Mouse (Mus musculus) cerebellum, adult 11 months (tissue): ENCODE data around the gene Appl1.

Source experiments
- DNase-seq: peaks from one replicate; pipeline ENCODE4 v3.0.0; 2022

The Appl1 gene

DNA sequence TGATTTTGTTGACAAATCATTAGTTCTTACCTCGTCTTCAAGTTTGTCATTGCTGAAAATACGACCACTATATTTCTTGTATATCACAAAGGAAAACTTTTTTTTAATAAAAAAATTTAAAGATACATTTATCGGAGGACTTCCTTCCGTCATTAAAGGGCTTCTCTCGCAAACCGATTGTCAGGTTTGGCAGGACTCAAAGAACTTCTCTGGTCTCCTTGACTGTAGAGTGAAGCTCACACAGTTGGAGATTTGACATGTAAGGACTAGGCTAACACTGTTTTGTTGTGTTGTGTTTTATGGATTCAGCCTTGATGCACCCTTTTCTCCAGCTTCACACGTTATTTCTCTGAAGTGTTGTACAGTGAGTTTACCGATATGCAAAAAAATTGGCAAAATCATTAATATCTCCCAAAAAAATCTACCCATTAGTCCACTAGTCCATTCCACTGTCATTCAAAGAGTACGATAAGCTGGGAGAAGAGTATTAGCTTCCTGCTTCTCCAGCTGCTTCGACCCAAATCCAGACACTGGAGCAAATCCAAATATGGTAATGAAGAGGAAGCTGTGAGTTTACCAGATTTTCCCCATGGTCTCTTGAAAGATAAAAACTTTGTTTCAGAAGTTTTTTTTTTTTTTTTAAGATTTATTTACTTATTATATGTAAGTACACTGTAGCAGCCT lies at the start of gene Appl1:
Gene Appl1 (minus strand): TSS at position 127 of the 684 bp plus-strand sequence.
- DNase-seq, result no peak

DNA sequence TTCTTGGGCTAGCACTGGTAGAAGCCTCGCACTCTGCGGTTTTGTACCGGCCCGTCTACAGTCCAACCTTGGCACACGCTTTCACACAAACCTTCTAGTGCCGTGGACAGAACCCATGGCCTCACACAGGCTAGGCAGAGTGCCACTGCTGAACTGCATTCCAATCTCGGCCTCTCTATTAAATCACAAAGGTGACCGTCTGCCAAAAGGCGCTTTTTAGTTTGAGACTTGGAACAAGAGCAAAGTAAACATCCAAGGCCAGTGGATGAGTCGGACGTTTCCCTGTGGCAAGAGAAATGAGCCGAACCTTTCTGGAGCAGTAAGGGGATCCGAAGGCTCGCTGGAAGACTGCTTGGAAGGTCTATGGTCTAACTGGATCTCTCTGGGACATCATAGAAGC lies 48.8 kb upstream of the Appl1 start:
- DNase-seq, result no peak

DNA sequence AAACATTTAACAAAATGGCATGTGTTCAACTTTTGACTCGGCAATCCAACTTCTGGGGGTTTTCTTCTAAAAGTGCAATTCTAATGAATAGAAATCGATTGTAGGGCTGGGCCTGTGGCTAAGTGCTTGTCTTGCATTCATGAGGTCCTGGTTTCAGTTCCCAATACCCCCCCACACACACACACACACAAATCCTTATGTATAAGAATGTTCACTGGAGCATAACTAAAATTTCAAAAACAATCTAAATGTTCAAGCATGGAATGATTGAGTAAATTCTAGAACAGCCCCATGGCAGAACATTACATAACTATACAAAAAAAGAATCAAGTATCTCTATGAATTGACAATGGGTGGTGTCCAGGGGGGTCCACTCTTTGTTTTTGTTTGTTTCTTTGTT lies 46.9 kb upstream of the Appl1 start:
- no peak for DNase-seq

DNA sequence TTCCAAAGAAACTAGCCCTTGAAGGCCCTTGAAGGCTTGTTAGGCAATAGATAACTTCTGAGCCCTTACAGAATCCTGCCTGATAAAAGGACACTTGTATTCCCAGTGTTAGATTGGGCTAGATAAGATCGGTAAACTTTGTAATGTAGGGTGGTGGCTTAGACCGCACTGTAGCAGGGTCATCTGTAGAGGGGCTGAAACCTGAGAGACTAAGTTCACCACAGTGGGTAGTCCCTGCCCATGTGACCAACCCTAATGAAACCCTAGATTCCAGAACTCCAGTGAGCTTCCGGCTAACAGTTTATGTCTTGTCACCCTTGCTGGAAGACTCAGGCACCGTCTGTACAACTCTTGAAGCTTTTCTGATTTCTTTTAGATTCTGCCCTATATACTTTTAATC lies 42.6 kb upstream of the Appl1 start:
- no peak for DNase-seq

DNA sequence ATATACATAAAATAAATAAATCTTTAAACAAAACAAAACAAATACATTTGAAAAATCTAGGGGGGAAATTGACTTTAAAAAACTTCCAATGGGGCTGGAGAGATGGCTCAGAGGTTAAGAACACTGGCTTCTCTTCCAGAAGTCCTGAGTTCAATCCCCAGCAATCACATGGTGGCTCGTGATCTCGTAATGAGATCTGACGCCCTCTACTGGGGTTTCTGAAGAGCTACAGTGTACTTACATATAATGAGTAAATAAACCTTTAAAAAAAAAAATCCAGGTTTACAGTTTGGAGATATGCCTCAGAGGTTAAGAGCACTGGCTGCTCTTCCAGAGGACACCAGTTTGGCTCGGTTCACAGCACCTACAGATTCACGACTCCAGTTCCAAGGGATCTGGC lies 40.5 kb upstream of the Appl1 start:
- DNase-seq, result no peak

DNA sequence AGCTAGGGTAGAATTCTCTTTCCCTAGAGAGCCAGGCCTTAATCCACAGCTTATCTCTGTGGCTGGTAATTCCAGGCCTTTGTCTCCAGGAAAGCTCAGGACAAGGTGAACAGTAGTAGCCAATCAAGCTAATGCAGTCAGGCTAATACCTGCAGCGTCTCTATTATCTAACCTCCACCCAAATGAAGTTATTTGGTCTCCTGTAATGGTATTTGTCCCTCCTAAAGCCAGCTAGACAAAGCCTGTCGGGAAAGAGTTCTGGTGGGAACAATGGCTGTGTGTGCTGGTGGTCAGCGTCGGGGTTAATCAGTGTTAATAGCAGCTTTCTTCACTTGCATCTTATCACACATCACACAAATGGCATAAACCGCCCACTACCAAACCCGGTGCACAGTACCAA lies 34.9 kb upstream of the Appl1 start:
- no peak for DNase-seq

DNA sequence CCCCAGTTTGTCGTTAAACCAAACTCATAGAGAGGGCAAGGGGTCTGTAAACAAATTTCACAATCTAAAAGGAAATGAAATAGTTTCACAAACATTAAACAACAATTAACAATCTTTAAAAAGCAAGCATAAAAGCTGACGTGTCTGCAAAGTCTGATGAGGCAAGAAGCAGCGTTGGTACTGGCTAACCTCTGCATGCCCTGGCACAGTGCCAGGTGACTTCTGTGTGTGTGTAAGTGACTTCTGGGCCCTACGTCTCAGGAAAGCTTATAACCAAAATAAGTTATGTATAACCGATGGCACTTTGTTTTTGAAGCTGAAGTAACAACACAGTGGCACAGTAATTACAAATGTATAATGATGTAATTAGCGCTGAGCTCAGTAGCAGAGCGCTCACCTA lies 33.9 kb upstream of the Appl1 start:
- no peak for DNase-seq

DNA sequence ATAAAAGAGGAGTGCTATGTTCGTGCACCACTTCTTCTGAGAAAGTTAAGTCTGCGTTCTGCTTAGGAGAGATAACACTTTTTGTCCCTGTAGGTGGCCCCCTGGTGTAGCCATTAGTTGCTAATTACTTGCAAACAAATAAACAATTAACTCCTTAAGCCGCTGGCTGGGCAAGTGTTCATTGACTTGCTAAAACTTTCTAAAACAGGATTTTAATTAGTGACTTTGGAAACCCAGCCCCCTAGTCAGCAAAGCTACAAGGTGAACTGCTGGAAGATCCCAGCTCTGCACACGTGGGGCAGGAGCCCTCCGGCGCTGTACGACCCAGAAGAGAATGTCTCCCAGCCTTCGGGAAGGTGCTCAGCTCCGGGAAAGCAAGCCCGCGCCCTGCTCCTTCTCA lies 29.4 kb upstream of the Appl1 start:
- DNase-seq, result no peak

DNA sequence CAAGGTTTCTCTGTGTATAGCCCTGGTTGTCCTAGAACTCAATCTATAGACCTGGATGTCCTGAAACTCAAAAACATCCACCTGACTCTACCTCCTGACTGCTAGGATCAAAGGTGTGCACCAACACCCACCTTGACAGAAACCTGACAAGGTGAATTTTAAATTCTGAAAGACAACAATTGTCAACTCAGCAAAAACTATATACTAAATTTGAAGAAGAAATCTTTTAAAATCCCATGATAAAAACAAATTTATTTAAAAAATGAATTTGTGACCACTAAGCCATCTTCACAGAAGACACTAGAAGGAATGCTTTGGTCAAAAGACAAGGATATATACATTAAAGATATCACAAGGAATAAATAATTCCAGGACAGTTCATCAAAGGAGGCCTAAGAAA lies 25.2 kb upstream of the Appl1 start:
- no peak for DNase-seq

DNA sequence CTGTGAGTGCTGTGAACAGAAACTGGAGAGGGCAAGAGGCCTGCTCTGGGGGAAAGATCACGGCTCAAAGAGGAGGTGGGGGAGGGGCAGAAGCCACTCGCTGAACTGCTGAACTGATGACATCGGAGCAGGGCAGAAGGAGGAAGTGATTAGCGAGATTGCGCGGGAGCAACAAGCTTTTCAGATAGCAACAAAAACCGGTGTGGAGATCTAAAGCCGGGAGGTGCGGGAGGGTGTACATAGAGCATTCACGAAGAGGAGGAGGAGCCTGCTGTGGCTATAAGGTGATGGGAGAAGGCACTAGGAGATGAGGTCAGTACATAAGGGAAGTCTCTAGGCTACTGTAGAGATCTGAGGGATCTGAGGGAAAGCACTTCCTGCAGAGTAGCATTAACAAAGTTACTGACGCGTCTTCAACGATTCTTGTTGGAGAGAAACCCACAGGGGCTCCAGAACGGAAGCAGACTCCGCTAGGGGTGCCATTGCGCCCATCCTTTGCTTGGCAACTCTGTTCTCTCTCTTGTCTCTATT lies 23.2 kb upstream of the Appl1 start, which contains the start of gene Hesx1:
Gene Hesx1 (plus strand): TSS at position 206 of the 531 bp plus-strand sequence.
- DNase-seq, result no peak

DNA sequence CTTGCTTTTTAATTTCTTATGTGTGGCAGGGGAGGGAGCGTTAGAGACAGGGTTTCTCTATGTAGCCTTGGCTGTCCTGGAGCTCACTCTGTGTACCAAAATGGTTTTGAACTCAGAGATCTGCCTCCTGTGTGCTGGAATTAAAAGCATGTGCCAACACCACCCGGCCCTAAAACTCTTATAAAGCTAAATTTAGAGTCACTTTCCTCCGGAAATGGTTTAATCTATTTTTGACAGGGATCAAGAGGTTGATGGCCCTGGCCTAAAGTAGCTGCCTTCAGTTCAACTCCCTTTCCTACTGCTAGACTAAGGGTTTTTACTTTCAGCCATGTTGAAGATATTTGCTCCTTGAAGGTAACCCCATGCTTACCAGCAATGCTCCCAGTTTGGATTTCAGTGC lies 22.4 kb upstream of the Appl1 start:
- DNase-seq, result no peak

DNA sequence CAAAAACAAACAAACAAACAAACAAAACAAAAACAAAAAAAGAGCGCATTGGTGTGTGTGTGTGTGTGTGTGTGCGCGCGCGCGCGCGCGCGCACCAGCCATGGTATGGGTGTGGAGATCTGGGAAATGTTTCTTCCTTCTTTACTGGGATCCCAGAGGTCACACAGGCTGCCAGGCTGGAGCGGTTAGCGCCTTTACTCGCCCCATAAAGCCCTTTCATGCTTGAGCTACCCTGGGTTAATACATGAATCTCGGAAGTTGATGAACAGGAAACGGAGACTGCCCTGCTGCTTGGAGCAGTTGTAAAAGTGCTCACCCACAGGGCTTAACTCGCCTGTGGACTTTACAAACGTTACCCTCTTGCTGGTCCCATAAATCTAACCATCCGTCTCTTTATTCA lies 20.6 kb upstream of the Appl1 start:
- DNase-seq, result no peak

DNA sequence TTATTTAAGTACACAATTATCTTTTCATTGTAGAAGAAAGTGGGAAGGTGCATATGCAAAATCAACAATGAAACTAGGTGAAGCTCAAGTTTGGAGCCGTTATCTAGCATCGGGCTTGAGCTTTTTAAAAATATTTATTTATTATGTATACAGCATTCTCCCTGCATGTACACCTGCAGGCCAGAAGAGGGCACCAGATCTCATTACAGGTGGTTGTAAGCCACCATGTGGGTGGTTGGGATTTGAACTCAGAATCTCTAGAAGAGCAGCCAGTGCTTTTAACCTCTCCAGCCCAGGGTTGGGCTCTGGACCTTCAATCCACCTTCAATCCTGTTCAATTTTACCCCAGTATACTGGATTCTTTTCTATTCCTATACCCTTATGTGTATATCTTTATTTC lies 17.7 kb upstream of the Appl1 start:
- no peak for DNase-seq

DNA sequence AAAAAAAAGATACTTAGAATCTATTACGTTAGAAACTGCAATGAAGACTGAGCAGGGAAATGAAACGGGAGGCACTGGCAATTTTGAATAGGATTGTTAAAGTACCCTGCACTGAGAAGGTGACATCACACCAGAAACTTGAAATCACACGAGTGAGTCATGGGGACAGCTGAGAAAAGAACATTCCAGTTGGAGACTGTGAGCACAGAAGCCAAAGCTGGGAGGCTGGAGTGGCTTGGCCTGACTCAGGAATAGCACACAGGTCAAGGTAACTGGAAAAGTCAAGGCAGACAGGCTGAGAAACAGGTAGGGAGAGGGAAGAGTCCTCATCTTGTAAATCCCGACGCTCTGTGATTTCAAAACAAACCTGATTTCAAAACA lies 11.1 kb upstream of the Appl1 start:
- DNase-seq, result no peak

DNA sequence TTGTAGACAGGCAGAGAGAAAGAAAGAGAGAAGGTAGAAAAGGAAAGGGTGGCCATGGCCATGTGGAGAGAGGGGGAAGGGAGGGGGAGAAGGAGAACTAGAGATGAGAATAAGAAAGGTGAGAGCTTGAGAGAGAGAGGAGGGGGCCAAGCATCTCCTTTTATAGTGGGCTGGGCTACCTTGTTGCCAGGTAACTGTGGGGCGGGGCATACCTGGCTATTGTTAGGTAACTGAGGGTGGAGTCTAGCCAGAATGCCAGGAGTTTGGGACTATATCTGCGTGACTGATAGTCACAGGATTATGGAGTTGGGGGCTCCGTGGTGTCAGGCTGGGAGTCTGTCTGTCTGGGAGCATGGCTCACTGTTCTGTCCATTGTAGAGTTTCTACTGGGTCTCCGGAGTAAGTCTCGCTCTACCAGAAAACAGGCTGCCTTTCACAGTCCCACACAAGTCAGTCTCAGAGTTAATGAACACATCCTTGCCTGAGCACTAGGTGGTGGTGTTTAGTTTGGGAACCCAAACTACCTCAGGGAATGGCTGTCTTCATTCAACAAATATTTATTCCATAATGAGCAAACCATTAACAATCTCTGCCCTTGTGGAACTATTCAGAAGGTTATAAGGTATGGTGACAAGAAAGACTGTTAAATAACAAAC lies 10.6 kb upstream of the Appl1 start:
- no peak for DNase-seq

DNA sequence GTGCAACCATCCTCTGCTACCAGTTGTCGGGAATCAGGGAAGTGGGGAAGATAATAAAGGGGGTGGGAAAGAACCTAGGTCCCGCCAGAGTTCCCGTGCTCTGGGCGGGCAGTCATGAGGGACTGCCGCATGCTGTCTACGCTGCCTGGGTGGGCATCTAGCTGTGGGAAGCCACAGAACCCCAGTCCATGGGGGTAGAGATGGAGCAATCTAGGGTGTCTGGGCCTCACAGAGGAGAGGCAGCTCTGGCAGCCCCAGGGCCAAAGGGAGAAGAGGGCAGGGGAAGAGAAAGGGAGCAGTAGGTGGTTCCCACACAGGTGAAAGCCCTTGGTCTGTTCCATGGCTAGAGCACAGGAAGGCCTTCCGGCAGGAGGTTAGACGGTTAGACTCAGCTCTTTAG lies 10.0 kb upstream of the Appl1 start:
- DNase-seq, result no peak

DNA sequence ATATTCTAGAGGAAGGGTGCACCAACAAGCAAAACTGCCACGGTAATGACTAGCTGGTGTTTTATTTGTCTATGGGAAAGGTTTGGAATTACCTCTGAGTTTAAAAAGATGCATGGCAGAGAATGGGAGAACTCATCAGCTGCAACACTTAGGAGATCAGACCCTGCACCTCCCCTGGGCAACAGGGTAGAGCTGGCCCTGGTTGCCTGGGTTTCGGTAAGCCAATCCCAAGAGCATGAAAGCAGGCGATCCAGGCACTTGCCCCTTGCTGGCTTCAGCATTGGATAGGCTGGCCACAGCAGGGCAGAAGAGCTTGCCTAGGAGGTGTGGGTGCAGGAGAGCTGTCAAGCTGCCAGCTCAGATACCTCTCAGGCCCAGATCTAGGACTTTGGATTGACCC lies 8.8 kb upstream of the Appl1 start:
- DNase-seq, result no peak

DNA sequence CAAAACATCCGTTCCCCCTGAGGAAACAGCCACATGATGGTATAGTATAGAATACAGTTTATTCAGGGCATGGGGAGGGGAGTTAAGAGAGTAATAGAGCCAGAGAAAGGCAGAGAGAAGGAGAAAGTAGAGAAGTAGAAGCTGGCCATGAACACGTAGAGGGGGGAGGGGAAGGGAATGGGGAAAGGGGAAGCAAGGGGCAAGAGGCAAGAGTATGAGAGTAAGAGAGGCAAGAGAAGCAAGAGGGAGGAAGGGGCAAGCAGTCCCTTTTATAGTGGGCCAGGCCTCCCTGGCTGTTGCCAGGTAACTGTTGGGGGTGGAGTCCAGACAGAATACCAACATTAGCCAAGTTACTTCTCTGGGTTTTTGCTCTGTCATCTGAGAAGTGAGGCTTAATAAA lies 6.5 kb upstream of the Appl1 start:
- no peak for DNase-seq

DNA sequence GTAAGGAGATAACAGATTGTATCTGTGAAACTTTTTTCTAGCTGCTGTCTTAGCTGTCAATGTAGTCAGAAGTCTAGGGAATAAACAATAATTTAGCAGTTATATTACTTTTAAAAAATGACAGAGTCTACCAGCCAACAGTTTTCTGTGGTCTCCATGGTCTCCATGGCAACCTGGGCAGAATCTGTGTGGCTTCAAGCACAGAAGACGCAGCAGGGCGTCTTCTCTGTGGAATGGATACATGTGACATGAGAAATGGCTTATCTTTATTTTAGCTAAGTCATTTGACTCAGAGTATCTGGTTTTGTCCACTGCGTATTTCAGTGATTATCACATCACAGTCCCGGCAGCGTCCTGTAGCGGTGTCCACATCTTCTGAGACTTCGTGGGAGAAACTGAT lies 5.2 kb upstream of the Appl1 start:
- DNase-seq, result no peak

DNA sequence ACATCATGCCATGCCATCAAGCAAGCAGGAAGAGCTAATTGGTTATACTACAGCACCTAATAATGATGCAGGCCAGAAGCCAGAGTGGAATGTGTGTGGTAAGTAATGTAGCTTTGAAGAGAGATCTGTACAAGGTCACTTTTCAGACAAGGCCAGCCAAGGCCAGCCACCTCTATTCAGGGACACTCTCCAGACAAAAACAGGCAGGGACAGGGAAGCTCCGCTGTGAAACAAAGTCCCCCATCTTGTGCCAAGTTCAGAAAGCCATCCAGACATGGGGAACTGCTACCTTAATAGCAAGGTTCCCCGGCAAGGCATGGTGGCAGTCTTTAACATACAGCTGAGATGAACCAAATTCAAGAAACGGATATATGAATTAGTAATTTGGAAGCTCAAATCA lies 4.5 kb upstream of the Appl1 start:
- DNase-seq, result no peak

DNA sequence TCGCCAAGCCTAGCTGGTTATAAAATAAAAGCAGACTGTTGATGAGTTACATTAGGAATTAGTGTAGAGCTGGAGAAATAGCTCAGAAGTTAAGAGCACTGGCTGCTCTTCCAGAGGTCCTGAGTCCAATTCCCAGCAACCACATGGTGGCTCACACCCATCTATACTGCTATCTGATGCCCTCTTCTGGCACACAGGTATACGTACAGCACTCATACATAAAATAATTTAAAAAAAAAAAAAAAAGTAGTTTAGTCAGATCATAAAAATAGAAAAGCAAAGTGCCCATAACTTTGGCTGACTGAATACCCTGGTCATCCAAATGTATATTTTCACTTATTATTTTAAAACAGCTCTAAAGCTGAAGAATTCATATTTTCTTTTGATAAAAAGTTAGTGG lies 2.1 kb upstream of the Appl1 start:
- DNase-seq, result no peak

DNA sequence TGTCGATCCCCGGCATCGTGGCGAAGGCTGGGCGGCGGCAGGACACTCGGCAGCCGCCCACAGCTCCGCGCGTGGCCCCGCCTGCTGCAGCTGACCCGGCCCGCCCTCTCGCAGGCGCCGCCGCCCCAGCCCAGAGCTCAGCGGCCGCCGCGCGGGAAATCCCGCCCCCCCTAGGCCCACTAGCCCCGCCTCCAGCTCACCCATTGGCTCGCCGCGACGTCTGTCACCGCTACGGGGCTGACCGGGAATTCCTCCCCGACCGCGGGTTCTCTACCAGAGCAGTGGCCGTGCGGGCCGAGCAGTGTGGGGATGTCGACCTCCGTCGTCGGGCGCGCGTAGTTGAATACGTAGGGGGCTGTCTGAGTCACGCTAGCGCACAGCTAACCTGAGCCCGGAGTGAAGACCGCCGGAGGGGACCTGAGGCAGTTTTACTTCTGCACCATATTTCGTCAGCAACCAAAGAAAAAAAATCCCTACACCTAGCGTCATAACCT lies 546 bp downstream of the Appl1 start:
- peak; percentile 94 for DNase-seq

DNA sequence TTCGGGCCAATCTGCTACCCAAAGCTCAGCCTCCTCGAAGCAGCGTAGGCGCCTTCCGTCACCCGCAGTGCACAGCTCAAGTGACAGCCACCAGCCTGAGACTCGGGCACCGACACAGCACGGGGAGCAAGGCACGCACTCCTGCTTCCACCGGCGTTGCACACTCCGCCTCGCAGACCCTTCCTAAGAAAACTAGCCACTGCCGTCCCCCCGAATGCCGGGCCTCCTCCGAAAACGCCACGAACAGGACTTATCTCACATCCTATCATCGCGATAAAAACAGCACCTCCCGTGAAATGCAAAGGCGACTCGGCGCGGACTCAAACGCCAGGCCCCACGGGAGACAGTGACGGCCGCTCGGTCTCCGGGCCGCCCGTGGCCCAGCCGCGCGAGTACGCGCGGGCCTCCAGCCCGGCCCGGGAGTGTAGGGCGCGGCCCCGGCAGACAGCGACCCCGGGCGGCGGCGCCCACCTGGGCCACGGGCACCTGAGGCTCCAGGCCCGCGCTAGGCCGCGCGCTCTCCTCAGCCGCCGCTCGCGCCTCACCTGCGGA lies 1.1 kb downstream of the Appl1 start:
- DNase-seq, result peak; percentile 60

DNA sequence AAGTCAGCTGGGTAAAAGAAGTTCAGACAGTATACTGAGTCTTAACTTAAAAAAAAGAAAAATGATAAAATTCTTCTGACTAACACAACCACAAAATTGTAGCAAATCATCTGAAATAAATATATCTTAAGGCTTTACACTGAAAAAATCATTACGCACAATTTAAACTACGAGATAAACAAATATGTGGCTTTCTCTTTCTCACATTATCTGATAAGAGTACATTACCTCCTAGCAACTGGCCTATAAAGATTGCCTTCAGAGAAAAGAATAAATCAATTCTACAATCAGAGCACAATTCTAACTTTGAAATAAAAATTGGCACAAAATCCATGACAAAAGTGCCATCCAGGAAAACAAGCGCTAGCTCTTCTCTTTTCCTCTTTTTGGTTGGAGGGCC lies 1.9 kb downstream of the Appl1 start:
- DNase-seq, result no peak
